Mouse (Mus musculus) right cerebral cortex, adult 18-20 months (tissue): ENCODE results near the gene Alg14.
A peak's percentile ranks its signal among the peaks of the same experiment; 100 is the strongest.

Experiments used
- DNase-seq: peaks from one replicate; pipeline ENCODE4 v3.0.0; 2022; ENCODE audit warnings: mixed read lengths

Alg14 gene

DNA sequence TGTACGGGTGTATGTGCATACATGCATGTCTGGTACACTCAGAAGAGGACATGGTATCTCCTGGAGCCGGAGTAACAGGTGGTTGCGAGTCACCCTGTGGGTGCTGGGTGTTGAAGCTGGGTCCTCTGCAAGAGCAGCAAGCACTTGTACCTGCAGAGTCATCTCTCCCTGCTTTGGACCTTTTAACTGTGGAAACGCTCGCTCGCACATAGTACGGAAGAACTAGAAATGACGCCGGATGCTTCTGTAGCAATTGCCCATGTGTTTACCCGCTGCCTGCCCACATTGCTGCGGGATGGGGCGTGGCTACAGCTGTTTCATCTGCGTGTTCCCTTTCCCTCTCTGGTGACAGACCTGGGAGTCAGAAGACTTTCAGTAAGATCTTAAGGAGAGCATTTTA lies 78.7 kb downstream of the Alg14 start:
- peak; percentile 15 for DNase-seq

DNA sequence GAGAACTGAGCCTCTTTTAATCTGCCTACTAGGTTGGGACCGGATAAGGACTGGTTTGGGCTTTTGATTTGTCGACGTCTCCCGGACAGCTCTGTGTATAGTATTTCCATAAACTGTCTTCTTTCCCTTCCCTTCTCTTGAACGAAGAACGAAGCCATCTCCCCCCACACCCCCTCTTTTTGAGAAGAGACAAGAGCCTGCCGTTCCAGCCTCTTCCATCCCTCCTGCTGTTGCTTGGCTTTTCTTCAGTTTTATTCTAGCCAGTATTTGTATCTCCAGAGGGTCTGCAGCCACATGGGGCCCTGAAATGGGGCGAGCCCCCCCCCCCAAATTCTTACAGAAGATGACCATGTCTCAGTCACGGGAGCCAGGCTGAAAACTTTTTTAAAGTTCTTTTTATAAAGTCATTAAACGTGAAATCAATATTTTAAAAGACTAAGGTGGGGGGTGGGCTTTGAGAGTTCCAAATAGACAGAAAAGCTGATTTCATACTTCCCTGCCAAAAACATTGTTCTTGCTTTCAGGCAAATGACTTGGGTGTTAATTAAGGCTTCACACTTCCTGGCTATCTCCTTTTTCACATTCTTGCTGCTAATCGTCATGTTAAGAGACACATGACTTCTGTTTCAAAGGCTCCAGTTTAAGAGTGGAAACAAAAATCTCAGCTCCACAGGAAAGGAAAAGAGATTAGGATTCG lies 79.4 kb downstream of the Alg14 start:
- no peak for DNase-seq

DNA sequence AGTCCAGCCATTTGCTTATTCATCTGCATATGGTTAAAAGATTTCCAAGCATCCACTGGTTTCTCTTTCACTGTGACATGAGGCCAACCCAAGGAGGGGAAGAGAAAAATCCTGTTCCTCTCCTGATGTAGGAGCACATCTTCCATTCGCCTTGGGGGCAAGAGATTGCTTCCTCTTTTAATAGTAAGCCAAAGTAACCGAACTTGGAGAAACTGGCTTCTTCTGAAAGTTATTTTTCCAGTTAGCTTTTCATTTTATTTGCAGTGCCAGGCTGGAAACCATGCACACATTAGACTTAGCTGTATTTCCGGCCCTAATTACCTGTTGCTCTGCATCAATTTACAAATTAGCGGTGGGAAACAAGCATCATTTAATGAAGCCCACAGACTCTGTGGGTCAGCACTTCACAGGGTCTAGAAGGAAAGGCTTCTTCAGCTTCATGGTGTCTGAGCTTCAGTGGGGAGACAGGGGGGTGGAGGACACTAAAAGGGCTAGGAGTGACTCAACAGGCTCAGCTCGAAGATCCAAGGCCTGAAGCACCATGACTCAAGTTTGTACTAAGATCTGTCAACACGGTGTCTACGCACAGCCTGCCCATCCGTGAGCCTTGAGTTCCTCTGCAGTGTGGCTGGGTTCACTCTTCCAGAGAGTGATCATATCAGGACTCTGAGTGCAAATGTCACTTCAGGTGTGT lies 80.1 kb downstream of the Alg14 start:
- DNase-seq, result no peak

GRCm38 (mm10) chr3:121373897-121374441 lies 82.4 kb downstream of the Alg14 start:
- DNase-seq, result no peak

- no peak for DNase-seq
Measured at GRCm38 (mm10) chr3:121375541-121376129, 84.1 kb downstream of the Alg14 start.

DNA sequence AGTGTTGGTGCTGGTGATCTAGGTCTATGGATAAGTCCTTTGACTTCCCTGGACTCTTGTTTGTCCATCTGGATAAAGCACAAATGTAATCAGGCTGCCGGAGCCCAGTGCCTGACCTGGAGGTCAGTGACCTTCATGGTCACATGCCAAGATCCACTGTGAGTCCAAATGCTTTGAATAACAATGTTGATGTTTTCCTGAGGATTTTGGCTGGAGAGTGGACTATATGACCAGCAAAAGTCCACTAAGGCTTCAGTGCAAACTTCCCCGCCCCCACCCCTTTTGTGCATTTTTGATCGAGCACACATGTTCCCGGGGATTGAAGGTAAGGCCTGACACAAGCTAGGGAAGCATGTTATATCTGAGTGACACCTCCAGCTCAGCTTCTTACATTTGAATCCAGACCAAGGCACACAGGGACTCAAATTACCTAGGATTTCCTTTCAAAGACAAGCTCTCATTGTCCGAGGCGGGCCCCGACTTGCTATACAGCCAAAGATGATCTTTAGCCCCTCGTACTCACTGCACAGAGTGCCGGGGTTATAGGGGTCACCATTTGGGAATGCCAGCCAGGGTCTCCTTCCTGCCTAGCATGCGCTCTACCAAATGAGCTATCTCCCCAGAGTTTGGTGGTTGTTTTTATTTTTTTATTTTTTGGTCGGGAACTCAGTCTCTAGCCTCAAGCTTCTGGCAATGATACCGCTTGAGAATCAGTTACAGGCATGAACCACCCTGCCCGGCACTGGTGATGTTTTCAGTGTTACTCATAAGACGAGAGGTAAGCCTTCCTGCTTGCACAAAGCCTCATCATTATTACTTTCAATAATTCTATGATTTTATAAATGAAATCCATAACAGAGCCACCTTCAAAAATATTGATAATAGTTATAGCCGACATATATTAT lies 87.4 kb downstream of the Alg14 start:
- no peak for DNase-seq

DNA sequence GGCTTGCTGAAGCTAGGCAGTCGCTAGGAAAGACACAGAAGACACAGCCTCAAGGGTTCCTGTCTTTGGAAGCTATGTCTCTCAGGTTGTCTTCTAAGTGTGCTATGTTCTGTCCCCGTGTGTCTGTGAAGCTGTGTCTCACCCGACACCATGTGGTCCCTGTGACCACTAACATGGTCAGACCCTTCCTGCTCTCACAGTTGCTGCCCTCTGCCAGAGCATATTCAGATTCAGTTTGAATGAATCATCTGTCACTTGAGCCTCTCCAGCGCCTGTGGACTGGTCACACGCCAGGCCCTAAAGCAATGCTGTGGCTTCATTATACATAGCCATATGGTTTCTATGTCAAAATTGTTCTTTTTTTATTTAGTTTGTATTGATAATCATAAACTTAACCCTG lies 88.1 kb downstream of the Alg14 start:
- no peak for DNase-seq

DNA sequence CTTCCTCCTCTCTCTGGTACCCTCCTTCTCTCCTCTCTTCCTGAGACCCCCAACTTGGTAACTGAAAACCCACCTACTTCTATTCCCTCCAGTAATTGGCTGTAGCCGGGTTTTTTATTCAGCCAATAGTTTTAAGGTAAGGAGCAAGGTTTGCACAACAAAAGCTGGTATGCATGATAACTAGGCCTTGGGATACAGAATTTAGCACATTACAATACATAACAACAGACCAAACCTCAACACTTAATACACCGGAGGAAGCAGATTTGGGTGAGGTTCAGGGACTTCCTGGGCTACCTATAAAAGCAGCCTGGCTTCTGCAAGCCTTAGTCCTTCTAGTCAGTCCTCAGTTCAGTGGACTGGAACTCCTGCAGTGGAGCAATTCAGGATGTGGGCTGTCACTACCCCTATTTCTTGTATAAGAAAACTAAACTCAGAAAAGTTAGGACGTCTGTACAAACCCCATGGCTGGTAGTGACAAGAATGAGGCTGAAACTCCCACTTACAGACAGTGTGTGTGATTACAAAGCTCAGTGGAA lies 96.0 kb downstream of the Alg14 start:
- no peak for DNase-seq

DNA sequence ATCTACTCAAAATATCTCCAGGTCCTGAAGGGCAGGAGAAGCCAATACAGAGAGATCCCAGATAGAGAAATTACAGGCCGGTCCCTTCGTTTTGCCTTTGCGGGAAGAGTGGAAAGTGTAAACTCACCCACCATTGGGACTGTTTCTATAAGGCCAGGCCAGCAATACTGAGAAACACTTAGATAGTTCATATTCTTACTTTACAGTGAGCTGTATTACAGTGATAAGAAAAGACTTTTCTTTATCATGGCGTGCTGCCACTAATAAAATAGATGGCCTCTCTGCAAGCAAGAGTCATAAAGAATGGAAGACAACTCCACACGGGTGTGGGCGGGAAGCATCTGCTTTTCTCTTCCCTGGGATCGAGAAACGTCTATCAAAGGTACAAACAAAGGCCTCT lies 97.8 kb downstream of the Alg14 start:
- no peak for DNase-seq

DNA sequence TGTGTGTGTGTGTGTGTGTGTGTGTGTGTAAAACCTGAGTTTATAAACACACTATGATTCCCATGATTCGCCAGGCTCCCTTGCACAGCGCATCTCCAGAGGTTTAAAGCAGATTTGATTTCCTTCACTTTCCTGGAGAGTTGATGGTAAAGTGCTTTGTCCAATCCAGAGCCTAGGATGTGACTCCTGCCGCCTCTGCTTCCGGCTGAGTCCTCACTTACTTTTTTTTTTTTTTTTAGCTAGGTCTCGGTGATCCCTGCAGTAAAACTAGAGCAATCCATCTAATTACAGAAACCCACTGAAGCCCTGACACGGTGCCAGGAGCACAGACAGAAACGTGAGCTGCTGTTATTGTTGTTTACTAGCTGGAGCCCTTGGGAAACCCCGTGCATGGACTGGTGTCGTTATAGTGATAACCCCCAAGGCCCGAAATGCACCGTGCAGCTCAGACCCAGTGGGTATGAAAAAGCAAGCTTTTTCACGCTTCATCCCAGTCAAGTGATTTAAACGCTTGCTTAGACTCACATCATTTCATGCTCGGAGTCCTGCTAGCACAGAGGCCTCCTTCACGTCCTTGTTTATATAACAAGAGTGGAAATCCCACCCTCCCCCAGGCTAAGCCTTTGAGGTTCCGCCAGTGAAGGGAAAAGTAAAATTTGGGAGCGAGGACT lies 98.4 kb downstream of the Alg14 start:
- peak; percentile 23 for DNase-seq

GRCm38 (mm10) chr3:121390724-121391123 lies 99.2 kb downstream of the Alg14 start:
- no peak for DNase-seq

GRCm38 (mm10) chr3:121395588-121396295 lies 104.2 kb downstream of the Alg14 start:
- DNase-seq, result no peak

DNA sequence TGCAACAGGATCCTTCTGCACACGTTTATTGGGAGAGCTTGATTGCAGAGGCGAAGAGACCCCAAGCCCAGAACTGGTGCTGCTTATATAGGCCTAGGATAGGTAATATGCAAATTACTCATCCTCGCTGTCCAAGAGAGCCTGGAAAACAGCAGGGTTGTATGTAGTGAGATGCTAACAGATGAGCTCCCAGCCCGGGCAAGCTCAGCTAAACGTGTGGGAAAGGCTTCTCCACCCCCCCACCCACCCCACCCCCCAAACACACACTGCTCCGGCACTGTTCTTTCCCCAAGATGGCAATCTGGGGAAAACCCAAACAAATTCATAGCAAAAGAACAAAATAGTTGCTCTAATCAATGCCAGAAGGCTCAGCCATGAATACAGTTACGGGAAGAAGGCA lies 105.0 kb downstream of the Alg14 start:
- DNase-seq, result no peak

GRCm38 (mm10) chr3:121397007-121397406 lies 105.4 kb downstream of the Alg14 start:
- DNase-seq, result no peak

DNA sequence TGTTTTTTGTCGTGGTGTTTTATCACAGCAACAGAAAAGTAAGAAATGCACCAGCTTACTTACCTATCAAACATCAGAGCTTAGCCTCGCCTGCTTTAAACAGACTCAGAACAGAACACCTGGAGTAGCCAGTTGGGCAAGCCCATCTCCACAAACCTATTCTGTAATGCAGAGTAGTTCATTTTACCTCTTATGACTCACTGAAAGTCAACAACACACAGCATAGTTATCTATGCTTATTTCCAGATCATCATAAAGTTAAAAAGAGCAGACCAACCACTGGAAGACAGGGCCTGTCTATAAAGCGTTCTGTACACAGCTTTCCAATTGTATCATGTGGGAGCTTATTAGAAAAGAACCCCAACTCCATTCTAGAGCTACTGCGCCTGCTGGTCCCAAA lies 109.8 kb downstream of the Alg14 start:
- DNase-seq, result no peak

- DNase-seq, result no peak
Measured at GRCm38 (mm10) chr3:121402096-121402495, 110.5 kb downstream of the Alg14 start.

- DNase-seq, result no peak
Measured at GRCm38 (mm10) chr3:121403449-121403848, 111.9 kb downstream of the Alg14 start.

DNA sequence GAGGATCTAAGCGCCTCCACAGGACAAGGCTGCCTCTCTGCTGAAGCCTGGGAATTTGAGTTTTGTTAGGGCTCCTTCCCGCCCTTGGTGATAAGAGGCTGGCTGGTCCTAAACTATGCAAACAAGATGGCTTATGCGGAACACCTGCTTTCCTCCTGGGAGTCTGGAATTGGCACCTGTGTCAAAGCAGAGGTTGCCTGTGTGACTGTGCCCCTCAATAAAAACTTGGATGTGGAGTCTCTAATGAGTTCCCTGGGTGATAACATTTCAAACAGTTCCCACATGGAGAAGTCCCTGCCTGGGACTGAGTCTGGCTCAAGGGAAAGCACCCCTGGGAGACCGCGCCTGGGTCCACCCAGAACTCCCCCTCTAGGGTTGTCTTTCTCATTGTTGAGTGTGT lies 113.5 kb downstream of the Alg14 start:
- no peak for DNase-seq

DNA sequence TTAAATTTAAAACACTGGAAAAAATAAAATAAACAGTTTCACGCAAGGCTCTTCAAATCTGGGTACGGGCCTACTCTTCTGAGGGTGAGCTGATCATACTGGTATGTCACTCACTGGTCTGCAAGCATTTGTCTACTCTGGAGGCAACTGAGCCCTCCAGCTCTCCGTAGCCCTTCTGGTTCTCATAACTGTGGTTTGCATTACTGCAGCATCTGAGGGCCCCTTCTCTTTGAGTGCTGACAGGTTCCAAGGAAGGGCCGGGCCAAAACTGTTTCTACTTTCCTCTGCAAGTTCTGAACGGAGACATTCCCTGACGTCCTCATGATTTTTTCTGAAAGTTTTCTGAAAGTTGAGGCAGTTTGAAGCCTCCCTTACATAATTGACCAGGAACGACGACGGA lies 115.8 kb downstream of the Alg14 start:
- DNase-seq, result no peak

DNA sequence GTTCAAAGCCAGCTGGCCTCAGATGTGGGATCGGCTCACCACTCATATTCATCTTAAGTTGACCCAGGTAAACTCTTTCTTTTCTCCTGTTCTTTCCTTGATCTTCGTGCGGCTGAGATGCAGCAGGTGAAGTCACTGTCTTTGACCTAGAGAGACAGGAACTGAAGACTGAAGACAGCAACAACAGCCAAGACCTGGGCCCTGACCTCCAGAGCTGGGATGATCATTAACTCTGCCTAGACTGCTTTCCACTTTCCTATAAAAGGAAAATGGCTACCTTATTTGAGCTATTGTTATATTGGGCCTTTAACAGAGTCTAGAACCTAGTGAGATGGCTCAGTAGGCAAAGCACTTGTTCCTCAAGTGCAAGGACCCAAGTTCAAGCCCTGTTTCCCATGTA lies 116.8 kb downstream of the Alg14 start:
- no peak for DNase-seq

DNA sequence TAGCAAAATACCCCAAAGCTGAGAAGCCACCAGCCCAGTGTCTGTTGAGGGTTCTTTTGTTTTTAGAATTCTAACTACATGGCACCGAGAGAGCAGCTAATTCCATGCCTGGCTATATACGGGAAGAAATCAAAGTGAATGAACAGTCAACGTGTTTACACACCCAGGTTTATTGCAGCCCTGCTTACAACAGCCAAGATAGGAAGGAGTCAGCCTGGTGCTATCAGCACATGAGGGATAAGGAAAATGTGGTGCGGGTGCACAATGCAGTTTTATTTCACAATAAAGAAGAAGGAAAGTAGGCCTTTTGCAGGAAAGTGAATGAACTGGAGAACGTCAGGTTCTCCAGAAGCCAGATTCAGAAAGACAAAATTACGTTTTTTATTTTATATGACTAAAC lies 119.9 kb downstream of the Alg14 start:
- no peak for DNase-seq
